Mouse (Mus musculus) liver (tissue): ENCODE measurements around the gene Bmp2k.

Experiments used
- DNase-seq: peaks from one replicate; pipeline ENCODE4 v3.0.0-alpha.2; 2020; ENCODE audit warnings: mixed read lengths

Bmp2k gene

DNA sequence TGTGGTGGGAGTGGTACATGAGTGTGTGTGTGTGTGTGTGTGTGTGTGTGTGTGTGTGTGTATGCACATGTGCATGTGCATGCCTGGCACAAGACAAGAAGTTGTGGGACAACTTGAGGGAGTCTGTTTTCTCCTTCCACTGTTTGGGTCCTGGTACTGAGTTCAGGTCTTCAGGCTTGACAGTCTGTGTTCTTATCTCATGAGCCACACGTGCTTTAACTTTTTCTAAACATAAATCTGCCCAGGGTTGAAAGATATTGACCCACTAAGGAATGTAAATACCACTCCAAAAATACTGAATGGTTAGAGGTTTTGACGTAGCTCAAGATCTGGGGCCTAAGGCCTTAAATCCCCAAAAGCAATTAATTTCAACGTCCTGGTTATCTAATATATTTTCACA, 23.8 kb upstream of the Bmp2k start:
- DNase-seq: no peak

DNA sequence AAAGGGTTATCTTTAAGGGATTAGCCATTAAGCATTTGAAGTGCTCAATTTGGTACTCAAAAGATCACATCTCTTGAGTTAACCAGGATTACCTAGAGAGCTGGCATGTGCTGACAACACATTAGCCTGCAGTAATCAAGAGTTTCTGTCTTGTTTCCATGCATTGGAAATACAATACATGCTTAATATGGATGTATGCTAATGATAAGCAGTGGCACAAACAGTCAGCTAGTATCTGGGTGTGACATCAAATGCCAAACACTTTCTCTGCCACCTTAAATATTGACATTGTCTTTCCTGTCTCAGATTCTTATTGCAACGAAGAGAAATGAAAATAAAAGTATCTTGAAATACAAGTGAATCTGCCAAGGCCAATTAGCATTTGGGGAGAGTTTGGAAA, 22.8 kb upstream of the Bmp2k start:
- DNase-seq: no peak

DNA sequence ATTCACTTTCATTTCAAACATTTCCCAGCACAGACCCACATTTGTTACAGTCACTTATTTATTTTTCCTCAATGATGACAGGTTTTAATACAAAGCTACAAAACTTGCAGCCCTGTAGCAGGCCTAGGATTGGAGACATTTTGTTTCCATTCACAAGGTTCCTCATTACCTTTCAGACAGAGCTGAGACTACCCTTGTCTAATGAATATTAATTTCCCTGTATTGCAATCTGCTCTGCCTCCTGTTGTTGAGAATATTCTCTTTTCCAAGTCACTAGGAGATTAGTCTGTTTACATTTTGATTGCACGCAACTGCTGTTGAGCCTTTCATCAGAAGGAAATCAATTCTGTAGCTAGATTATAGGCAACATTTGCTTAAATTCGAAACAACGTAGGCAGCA, 22.4 kb upstream of the Bmp2k start:
- DNase-seq: no peak

DNA sequence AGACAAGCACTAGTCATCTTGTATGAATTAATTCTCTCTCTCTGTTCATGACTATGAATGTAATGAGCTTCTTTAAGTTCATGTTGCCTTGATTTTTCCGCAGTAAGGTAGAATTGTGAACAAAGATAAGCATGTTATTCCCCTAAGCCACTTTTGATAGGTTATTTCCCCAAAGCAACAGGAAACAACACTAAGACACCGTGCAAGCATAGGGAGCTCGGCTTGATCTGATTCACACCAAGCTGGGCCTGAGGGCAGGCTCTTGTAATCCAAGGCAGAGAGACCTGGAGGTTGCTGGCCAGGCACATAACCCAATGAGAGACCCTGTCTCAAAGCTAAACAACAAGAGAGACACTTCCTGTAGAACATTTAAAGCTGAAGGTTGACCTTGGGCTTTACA, 21.3 kb upstream of the Bmp2k start:
- no peak for DNase-seq

DNA sequence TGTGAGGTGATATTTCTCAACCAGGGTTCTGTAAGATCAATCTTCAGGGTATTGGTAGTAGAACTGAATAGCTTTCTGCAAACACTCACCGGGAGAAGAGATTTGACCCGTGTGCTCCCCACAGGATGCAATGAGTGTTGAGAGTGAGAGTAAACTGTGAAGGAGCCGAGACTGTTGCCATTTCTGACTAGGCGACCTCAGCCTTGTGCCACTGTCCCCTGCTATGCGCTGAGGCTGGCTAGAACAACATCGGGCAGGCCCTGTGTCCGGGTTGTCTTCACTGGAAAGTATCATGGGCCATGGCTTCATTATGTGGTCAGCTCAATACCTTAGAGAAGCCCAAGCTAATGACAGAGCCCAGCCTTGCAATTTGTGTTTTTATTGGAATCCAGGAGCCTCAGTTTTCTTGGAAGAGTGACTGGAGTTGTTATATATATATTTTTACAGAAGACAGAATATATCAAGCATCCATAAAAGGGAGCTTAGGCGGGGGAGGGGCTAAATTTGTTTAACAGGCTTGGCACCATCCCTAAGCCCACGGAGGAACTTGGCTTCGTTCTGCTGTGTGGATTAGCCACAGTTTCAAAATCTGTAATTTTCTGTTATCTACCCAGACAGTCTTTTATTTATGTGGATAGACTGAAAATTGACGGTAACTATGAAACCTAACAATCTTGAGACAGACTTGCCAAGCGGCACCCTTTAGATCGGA, 18.0 kb upstream of the Bmp2k start:
- DNase-seq: no peak

DNA sequence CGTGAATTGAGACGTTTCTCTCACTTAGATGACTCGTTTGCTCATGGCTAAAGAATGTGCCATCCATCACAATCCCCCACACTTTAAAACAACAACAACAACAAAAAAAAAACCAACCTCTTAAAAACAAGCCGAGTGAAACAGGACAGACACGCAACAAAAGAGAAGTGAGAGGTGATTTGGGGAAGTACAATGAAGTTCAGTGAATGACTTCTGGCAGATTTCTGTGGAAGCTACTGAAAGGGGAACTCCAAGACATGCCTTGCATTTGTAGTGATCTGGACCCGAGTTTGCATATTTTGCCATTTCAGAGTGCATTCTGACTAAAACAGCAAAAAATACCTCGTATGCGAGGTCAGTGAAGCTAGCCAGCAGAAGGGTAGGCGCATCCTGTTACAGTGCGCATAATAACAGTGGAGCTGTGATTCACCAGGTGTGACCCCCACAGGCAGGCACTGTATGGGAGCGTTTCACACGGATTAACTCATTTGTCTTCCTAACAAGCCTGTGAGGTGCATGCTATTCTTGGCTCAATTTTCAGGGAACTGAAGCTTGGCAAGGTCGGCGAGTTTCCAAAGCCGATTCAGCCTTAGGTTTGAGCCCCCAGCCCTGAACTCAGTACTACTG, 17.4 kb upstream of the Bmp2k start:
- DNase-seq: no peak

DNA sequence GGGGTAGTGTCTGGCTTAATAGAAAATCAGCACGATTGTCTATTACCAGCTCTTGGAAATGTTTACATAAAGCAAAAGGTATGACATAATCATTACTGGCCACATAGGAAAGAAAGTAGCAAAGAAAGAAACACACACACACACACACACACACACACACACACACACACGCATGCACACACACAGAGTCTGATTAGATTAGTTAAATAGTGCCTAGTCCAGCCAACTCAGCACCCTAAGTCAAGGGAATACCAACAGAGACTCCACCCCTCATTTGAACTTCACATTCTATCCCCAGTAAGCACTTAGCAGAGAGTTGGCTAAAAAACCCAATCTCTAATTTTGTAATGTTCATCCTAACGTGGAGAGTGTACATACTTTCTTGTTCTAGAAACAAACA, 15.5 kb upstream of the Bmp2k start:
- no peak for DNase-seq

DNA sequence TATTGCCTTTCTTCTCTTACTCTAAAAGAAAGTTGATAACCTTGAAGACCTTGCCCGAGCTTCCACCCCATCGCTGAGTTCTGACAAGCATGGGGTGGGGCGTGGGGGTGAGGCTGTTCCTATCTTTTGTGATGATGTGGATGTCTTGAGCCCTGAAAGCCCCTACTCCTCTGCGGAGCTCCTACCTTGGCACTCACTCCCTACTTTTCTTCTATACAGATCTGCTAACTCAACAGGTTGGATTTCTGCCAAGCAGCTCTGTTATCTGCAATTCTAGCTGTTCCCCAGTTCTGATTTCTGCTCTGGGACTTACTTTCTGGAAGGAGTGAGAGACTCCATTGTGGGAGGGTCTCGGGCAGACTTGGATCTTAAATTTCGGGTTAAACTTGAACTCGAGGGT, 14.3 kb upstream of the Bmp2k start:
- DNase-seq: peak; percentile 9

DNA sequence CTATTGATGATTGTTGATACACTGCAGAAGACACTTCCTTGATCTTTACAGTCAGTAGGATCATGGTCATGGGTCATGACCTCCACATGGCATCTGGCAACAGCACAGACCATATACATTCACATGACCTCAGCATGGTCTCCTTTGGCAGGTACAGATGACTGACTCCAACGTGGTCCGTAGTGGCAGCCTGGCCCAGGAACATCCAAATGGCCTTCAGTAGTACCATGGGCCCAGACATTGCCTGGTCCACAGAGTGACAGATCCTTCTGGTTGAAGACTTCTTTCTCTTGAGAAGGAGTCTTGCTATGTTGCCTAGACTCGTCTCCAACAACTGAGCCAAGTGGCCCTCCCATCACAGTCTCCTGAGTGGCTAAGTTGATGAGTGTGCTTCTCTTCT, 10.6 kb upstream of the Bmp2k start:
- DNase-seq: no peak

DNA sequence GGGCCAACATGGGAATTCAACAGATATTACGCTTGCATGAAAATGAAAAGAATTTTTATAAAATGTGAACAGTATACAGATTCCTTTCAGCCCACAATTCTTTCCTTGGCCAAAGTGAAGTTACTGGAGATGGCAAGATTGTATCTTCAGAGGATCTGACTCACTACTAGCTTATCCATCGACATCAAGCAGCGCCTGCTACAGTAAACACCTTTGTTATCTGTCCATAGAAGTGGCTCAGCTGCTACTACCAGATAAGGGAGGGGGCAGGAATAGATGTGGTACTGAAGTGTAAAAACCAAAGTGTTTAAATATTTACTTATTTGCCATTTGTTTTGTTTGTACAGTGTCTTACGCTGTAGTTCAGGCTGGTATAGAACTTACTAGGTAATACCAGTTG, 8.6 kb upstream of the Bmp2k start:
- peak; percentile 77 for DNase-seq

DNA sequence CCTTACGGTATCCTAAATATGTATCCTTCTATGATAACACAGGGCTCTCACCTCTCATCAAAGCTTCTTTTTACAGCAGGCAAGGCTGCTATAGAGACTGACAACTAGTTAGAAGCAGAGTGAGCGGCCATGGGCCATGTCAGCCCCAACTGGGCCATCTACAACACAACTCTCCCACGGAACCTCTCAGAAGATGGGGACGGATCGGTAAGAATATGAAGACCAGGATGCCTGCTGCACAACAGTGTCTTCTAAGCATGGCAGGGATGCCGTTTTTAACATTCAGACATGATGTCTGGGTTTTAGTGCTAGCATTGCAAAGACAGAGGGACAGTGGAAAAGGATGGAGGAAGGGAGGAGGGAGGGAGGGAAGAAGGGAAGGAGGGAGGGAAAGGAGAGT, 6.3 kb upstream of the Bmp2k start:
- DNase-seq: no peak

DNA sequence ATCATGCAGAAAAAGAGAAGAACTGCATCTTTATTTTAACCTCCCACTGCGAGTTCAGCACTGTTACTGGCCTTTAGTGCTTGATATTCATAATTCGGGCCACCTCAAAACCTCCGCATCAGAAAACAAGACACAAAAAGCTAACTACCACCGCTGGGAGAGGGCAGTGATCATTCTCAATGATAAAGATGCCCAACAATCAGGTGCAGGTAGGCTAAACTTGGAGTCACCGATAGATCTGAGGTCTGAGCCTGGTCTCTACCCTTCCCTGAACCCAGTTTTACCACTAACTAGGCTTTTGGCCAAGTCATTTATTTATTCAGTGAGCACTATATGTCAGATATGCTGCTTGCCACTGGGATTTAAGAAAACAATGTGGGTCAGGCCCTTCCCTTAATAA, 4.8 kb upstream of the Bmp2k start:
- DNase-seq: no peak

DNA sequence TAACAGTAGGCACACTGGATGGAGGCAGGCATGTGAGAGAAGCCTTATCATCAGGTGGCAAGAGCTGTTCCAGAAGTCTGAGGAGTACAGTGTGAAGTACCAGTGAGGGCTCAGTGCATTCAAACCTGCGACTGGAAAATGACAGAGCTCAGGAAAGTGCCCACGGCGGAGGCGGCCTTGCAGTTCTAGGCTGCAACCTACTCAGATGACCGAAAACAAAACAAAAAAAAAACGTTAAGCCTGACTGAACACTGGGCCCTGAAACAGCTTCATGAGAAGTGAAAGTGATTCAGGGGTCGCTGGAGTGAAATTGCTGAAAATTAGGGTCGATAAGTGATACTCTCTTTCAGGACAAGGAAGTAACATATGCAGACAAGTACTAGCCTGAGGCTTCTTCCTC, 4.4 kb upstream of the Bmp2k start:
- no peak for DNase-seq

DNA sequence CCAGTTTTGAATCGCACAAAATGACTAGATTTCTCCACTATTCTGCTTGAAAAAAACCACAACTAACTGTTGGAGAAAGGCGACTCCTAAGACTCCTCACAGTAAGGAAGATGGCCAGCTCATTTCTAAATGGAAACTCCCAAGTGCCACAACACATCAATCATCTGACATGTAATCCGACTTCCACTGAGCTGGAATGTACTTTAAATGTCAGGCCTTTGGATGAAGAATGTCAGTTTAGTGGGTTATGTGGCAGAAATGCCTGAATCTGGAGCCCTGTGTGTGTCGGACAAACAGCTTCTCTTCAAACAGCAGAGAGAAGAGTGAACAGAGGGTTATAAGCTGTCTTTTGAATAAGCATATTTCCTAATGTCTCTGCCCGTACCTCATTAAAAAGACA, 1.7 kb upstream of the Bmp2k start:
- DNase-seq: no peak

DNA sequence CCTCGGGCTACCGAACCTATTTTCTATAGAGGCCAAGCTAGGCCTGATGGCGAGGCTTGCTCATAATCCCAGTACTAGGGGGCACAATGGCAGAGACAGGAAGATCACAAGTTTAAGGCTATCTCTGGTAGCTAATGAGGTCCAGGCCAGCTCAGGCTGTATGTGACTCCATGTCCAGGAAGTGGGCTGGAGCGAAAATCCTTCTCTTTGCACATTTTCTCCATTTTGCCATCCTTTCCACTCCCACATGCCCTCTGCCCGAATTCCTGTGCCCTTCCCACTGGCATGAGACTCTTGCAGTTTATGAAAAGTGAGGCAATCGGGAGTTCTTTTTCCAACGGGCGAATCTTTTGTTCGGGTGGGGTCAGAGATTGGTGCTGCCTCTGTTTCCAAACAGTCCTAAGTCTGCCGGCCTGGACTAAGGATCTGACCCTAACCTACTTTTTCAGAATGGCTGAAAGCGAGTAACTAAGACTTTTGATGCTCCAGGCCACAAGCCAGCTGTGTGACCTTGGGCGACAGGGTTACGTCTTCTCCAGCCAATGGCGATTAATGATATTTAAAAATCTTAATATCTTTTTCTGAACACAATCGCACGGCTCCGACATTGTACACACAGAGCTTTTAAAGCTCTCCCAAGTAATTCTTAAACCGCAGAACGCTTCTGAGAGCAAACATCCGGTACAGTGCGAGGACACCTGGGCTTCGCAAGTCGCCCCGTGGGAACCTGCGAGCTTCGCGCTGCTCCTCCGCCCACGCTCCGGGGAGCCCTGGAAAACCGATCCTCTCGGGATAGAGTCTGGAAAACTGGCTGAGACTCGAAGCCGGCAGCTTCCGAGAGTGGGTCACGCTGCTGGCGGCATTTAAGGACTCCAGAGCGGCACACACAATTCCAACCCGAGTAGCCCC, 834 bp upstream of the Bmp2k start:
- DNase-seq: no peak

DNA sequence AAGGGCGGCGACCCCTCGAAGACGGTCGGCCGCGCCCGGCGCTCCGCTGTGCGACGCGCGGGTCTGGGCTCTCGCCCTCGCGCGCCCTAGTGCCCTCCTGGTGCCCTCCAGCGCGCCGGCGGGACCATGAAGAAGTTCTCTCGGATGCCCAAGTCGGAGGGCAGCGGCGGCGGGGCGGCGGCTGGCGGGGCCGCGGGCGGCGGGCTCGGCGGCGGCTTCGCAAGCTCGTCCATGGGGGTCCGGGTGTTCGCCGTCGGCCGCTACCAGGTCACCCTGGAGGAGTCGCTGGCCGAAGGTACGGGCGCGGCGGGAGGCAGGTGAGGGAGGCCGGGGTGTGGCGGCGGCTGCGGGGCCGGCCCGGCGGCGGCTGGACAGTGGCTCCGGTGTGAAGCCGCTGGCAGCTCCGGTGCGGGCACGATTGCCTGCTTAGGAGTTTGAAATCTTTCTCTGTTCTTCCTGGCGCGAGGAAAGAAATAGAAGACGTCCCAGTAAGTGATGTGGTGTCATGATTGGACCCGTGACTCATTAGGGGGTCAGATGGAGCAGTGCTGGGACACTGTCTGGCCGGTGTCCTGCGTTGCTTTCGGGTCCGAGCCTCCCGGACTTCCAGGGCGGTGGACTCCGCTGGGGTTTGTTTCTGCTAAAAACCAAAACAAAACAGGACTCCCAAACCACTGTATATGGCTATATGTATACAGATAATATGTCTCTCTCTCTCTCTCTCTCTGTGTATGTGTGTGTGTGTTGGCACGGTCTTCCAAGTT, 495 bp downstream of the Bmp2k start:
- peak; percentile 68 for DNase-seq

DNA sequence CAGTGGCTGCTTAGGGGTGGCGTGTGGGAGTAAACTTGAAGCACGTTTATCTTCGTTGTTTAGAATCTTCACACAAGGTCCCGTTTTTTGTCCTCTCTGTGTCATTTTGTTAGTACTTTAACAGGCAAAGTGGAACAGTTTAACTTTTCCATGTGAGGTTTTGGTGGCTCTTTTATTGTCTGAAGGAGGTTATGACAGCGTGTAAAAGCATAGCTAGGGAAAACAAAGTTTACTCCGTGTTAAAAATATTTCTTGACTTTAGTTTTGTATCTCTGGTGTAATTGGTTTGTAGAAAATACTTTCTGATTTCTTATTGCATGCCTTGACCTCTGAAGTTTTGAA, 1.0 kb downstream of the Bmp2k start:
- no peak for DNase-seq

DNA sequence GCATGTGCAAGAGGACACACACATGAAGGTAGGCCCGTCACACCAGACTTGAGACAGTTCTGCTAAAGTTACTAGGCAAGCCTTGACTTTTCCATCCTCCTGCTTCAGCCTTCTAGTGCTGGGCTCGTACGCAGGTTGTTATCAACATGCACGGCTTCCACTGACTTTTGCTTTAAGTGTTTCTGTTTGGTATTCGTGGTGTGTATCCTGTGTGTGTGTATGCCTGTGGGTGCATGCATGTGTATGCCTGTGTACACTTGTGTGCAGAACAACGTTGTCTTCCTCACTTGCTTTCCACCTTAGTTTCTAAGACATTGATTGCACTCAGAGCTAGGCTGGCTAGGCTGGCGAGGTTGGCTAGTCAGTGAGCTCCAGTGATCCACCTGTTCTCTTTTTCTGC, 2.1 kb downstream of the Bmp2k start:
- no peak for DNase-seq

DNA sequence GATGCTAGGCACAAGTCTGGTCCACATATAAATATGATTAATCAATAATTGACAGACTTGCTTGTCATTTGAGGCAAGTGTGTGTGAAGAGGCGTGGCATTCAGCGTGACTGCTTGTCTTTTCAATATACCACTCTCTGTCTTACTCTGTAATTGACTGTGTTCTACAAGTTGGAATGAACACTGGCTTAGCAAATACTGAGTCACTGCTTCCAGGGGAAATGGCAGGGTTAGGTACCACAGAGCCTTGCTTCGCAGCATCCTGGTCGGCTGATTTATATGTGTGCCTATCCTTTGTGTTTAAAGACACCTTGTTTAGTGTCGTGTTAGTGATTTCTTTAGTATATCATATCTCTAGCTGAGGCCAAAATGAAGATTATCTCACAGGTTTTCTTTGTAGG, 3.0 kb downstream of the Bmp2k start:
- DNase-seq: no peak

DNA sequence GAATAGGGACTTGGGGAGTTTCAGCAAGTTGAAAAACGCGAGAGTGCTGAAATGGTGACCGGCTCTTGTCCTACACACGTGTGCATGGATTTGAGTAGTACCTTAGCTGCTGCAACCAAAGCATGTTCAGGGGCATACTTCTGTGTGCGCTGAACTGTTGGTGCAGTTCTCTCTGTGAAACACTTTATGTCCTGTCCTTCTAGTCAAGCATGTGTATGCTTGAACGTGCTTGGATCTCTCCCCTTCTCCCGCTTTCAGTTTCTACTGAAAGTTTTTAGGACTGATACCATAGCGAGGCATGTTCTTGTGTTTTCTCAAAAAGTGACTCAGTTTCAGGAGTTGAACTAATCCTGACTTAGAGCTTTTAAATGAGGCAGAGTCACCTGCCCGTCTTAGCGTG, 3.7 kb downstream of the Bmp2k start:
- no peak for DNase-seq

DNA sequence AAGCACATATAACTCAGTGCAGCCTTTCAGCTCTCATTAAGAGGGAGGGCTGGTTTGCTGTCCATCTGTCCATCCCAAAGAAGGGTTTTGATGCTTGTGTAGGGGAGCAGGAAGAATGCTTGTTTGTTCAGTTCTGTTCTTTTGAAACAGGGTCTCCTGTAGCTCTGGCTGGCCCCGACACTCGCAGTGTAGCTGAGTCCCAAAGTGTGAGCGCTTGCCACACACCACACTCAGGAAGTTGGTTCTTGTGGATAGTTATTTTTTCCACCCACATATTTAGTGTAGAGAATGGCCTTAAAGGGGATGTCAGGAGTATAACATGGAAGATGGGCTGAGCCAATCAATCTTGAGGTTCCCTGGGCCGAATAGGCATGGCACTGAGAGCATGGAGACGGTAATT, 4.1 kb downstream of the Bmp2k start:
- DNase-seq: no peak

DNA sequence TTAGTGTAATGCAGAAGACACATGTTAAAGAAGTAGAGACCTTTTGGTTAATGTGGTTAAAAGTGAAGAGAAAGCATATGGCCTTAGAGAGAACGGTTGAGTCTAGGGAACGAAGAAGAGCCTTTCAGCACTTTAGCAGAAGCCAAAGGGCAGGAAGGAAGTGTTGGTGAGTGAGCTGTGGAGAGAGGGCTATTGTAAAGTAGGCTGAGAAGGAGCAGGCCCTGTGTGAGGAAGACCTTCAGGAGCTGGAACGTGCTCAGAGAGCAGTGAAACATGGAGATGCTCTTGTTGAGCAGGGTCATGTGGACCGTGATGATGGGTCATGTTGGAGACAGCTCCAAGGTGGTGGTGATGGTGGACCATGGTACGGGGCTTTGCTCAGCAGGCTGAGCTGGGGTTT, 4.8 kb downstream of the Bmp2k start:
- no peak for DNase-seq

DNA sequence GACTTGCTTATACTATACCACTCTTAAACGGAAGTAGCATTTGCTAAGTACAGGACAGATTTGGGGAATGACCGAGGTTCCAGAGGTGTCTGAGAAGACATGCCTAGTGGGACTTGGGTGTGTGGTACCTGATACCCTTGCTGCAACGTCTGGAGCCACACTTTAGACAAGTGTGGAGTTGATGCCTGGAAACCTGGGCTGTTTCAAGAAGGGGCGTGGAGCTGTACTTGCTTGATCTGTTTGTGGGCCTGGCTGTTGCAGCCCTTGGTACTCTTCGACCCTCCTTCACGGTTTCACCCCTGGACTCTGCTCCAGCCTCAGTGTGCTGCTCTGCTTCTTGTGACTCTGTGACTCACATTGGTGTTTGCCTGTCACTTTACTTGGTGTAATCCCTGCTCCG, 5.4 kb downstream of the Bmp2k start:
- DNase-seq: no peak
